Mouse (Mus musculus): Measurements from ENCODE around the gene Omt2b.

DNA sequence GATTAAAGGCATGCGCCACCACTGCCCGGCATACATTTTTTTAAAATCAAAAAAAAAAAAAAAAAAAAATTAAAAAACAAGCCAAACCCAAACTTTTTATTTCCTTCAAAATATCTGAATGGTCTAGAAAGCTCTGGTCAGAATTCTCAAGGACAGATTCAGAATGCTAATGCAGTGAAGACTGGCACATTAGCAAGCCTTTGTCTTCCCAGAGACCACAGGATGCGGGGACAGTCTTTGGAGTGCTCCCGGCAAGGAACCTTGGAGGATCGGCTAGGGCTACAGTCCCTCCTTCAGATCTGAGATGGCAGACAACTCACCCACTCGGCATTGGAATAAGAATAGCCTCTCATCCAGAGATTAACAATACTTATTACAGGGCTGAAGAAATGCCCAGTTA is 37.3 kb downstream of the Omt2b start:
- TF ChIP-seq POLR2A (IDR thresholded peaks at IDR 0.05; ENCODE audit: insufficient read depth, low read depth, low read length) (no peak), CTCF (IDR thresholded peaks at IDR 0.05; ENCODE audit: insufficient read depth, low read depth, low read length) (no peak)

Data from olfactory bulb, adult 2 months (tissue).